Mouse (Mus musculus): Measurements from ENCODE around the gene Krt78.

- TF ChIP-seq CTCF (conservative IDR thresholded peaks at IDR 0.05; ENCODE audit: low read length) (no peak), NANOG (IDR thresholded peaks at IDR 0.05; ENCODE audit: borderline replicate concordance, low read length) (no peak)
These were observed 15.3 kb downstream of the Krt78 start for GRCm38 (mm10) chr15:101938600-101939308.

Measured in E14TG2a.4 (cell line).